Mouse (Mus musculus) cerebellum, adult 11 months (tissue): Measurements from ENCODE around the gene Carmil3.
A peak's percentile ranks its signal among the peaks of the same experiment; 100 is the strongest.

Experiments used
- DNase-seq: peaks from one replicate; pipeline ENCODE4 v3.0.0; 2022

Gene Carmil3

DNA sequence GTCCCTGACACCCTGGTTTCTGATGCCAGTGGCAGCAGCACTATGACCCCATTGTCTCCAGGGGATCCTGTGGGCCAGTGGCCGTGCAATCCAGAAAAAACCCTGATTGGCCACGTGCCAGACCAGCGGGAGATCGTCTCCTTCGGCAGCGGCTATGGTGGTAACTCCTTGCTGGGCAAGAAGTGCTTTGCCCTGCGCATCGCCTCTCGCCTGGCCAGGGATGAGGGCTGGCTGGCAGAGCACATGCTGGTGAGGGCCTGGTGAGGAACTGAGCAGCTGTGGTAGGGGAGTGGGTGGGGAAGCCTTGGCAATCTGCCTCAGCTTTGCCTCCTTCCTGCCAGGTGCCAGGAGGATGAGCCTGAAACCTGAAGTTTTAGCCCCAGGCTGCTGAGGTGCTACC lies 53.9 kb downstream of the Carmil3 start:
- DNase-seq: no peak

DNA sequence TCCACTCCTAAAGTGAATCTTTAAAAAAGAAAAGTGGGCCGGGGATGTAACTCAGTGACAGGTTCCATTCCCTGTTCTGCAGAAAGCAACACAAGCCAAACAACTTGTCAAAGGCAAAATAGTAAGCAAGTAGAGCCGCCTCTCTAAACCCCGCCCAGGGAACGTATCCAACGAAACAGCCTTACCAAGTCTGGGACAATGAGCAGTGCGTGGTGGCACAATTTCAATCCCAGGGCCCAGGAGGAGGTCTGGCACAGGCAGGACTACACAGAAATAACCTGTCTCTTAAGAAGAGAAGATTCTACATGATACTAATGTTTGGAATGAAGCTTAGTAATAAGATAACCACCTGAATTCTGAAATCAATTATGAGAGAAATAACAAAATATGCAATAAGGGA lies 59.7 kb downstream of the Carmil3 start:
- DNase-seq: no peak

GRCm38 (mm10) chr14:55551347-55551746 lies 60.9 kb downstream of the Carmil3 start:
- no peak for DNase-seq

DNA sequence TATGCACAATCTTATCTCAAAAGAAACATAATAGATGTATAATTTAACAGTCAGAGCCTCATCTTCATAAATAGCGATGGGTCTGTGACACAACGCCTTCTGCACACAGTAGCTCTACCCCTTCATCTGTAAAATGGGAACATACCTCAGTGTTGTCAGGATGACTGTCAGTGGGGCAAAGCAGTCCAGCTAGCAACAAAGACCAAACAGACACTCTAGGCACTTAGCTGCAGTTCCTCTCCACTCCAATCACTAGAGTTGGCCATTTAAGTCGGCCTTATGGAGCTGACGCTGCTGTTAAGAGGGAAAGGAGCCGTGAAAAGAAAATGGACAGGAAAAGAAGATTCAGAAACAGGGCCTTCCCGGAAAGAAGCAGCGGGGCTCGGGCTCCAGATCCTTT lies 61.3 kb downstream of the Carmil3 start:
- no peak for DNase-seq

DNA sequence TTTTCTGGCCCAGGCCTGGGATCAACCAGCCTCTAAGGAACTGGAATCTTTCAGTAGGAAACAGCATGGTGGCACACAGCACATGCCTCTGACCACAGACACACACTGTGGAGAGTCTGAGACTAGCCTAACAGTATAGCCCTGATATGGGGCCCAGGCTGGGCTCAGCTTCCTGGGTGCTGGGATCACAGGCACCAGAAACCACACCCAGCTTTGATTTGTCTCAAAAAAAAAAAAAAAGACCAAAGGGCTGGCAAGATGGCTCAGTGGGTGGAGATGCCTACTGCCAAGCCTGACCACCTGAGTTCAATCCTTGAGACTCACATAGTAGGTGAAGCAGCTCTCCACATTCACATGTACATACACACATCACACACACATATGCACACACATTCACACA lies 64.2 kb downstream of the Carmil3 start:
- DNase-seq: no peak

DNA sequence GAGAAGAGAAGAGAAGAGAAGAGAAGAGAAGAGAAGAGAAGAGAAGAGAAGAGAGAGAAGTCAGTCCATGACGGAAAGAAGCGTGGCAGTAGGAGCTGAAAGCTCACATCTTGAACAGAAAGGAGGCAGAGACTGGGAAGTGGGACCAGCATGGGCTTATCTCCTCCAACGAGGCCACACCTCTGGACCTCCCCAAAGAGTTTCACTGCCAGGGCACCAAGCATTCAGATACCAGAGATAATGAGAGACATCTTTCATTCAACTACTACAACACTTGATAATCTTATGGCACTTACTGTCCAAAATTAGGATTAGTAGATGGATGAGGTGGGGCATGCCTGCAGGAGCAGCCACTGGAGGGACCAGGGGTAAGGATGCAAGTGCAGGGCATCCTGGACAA lies 65.3 kb downstream of the Carmil3 start:
- no peak for DNase-seq

- peak; percentile 69 for DNase-seq
Observed at GRCm38 (mm10) chr14:55557003-55557402, 66.6 kb downstream of the Carmil3 start.

- DNase-seq: no peak
Observed at GRCm38 (mm10) chr14:55557587-55557986, 67.1 kb downstream of the Carmil3 start.
